Mouse (Mus musculus) lung, embryonic 15.5 days (tissue): Measurements from ENCODE around the gene Uox. TPM values are rescaled to one million over a fixed set of nuclear protein-coding genes. Genes with fewer than 3 reads are reported as not detected.
A peak's percentile ranks its signal among the peaks of the same experiment; 100 is the strongest.

ENCODE experiments used
- ATAC-seq: fragments of 200-750 bp; cut with Nextera tagmentation; 2 replicates; pipeline ENCODE4 v1.8.0; 2017; ENCODE audit warnings: moderate number of reproducible peaks, borderline replicate concordance; ENCODE audit not compliant: low FRiP score, low TSS enrichment; ENCODE audit errors: extremely low read depth
- H3K27ac ChIP-seq: fragments of 300-500 bp; sonication (generic); 2 replicates; pipeline ENCODE4 v1.5.1; 2015; ENCODE audit warnings: moderate library complexity, mild to moderate bottlenecking, inconsistent platforms
- H3K27me3 ChIP-seq: fragments of 300-500 bp; sonication (generic); 2 replicates; pipeline ENCODE4 v1.6.1; 2015; ENCODE audit warnings: inconsistent platforms
- H3K36me3 ChIP-seq: fragments of 300-500 bp; sonication (generic); 2 replicates; pipeline ENCODE4 v1.6.1; 2015; ENCODE audit warnings: inconsistent platforms
- H3K4me1 ChIP-seq: fragments of 300-500 bp; sonication (generic); 2 replicates; pipeline ENCODE4 v1.6.1; 2015; ENCODE audit warnings: inconsistent platforms
- H3K4me2 ChIP-seq: fragments of 300-500 bp; sonication (generic); 2 replicates; pipeline ENCODE4 v1.6.1; 2015; ENCODE audit warnings: inconsistent platforms, mild to moderate bottlenecking, moderate library complexity
- H3K4me3 ChIP-seq: fragments of 300-500 bp; sonication (generic); 2 replicates; pipeline ENCODE4 v1.5.1; 2015; ENCODE audit warnings: mild to moderate bottlenecking, inconsistent platforms
- H3K9ac ChIP-seq: fragments of 300-500 bp; sonication (generic); 2 replicates; pipeline ENCODE4 v1.6.1; 2015; ENCODE audit warnings: inconsistent platforms
- H3K9me3 ChIP-seq: fragments of 300-500 bp; sonication (generic); 2 replicates; pipeline ENCODE4 v1.6.1; 2016; ENCODE audit warnings: inconsistent platforms
- WGBS: fragments of 180-500 bp; shearing (Covaris S2); methylation state at CpG from one replicate; pipeline ENCODE4 v1.1.7; 2015; 5-methylcytosine and 5-hydroxymethylcytosine counted together
- polyA plus RNA-seq: library from polyadenylated mRNA; unstranded; fragments of >200 nt; fragmentation: Nextera tagmentation; extraction: Ambion mirVana; gene quantifications from 2 replicates; pipeline ENCODE4 v1.2.1, GENCODE M21; 2015

The Uox gene
- polyA plus RNA-seq, 1 experiment from 2014 or later: 0.12 TPM

GRCm38 (mm10) chr3:146632506-146632905 lies 62.3 kb downstream of the Uox start:
- ATAC-seq: no peak
- no peaks in the 10 kb centered on the region for H3K36me3 ChIP-seq
- 82% methylated on average over 5 of the region's 5 CpGs for WGBS
- H3K27ac ChIP-seq: no peak overlapping the region
- H3K4me1 ChIP-seq: no peaks in the 10 kb centered on the region
- H3K9ac ChIP-seq: no peak overlapping the region
- H3K9me3 ChIP-seq: no peaks in the 10 kb centered on the region
- H3K27me3 ChIP-seq: no peaks in the 10 kb centered on the region
- H3K4me2 ChIP-seq: no peak overlapping the region
- no peak overlapping the region for H3K4me3 ChIP-seq

- no peaks in the 10 kb centered on the region for H3K27me3 ChIP-seq
- ATAC-seq: peak; percentile 55; the same call in 1 of the 2 replicates
- no peak overlapping the region for H3K4me2 ChIP-seq
- no peak overlapping the region for H3K4me3 ChIP-seq
- no peaks in the 10 kb centered on the region for H3K36me3 ChIP-seq
- H3K9me3 ChIP-seq: no peaks in the 10 kb centered on the region
- peaks cover 9% of the 10 kb centered on the region; the same call in 1 of the 2 replicates for H3K4me1 ChIP-seq
- no peak overlapping the region for H3K27ac ChIP-seq
- no peak overlapping the region for H3K9ac ChIP-seq
- 41% methylated on average over 4 of the region's 4 CpGs for WGBS
Measured at GRCm38 (mm10) chr3:146641818-146642427, 71.7 kb downstream of the Uox start.

- Histone ChIP-seq H3K27ac (no peak overlapping the region), H3K9ac (no peak overlapping the region), H3K4me2 (no peak overlapping the region), H3K36me3 (no peaks in the 10 kb centered on the region), H3K27me3 (no peaks in the 10 kb centered on the region), H3K9me3 (no peaks in the 10 kb centered on the region), H3K4me1 (0 out of 2 replicates have a peak, but pooled peaks cover 4% of the 10 kb centered on the region), H3K4me3 (no peak overlapping the region)
- 68% methylated on average over 10 of the region's 10 CpGs for WGBS
- ATAC-seq: no peak
Measured at GRCm38 (mm10) chr3:146649311-146649894, 79.2 kb downstream of the Uox start.

GRCm38 (mm10) chr3:146650716-146651115 lies 80.5 kb downstream of the Uox start:
- Histone ChIP-seq H3K9ac (no peak overlapping the region), H3K27ac (no peak overlapping the region), H3K4me2 (no peak overlapping the region), H3K4me3 (no peak overlapping the region), H3K4me1 (0 out of 2 replicates have a peak, but pooled peaks cover 4% of the 10 kb centered on the region), H3K27me3 (no peaks in the 10 kb centered on the region), H3K9me3 (no peaks in the 10 kb centered on the region), H3K36me3 (no peaks in the 10 kb centered on the region)
- WGBS: 81% methylated on average over 10 of the region's 10 CpGs
- ATAC-seq: no peak

- no peak for ATAC-seq
- WGBS: 77% methylated on average over 3 of the region's 3 CpGs
- H3K36me3 ChIP-seq: no peaks in the 10 kb centered on the region
- no peaks in the 10 kb centered on the region for H3K9me3 ChIP-seq
- H3K9ac ChIP-seq: no peak within 1 kb of the TSS
- 0 out of 2 replicates have a peak, but pooled peaks cover 4% of the 10 kb centered on the region for H3K4me1 ChIP-seq
- H3K4me3 ChIP-seq: no peak within 1 kb of the TSS
- H3K27me3 ChIP-seq: no peaks in the 10 kb centered on the region
- H3K4me2 ChIP-seq: no peak within 1 kb of the TSS
- no peak within 1 kb of the TSS for H3K27ac ChIP-seq
Measured at GRCm38 (mm10) chr3:146651217-146651616, 81.0 kb downstream of the Uox start, which contains the start of gene 4930503B20Rik. Gene 4930503B20Rik, minus strand, starts transcription at chr3:146651317.

GRCm38 (mm10) chr3:146652431-146652830 lies 82.2 kb downstream of the Uox start:
- no peak overlapping the region for H3K27ac ChIP-seq
- 0 out of 2 replicates have a peak, but pooled peaks cover 4% of the 10 kb centered on the region for H3K4me1 ChIP-seq
- no peak overlapping the region for H3K4me3 ChIP-seq
- H3K9ac ChIP-seq: no peak overlapping the region
- no peaks in the 10 kb centered on the region for H3K27me3 ChIP-seq
- ATAC-seq: no peak
- H3K36me3 ChIP-seq: no peaks in the 10 kb centered on the region
- H3K4me2 ChIP-seq: no peak overlapping the region
- 69% methylated on average over 5 of the region's 5 CpGs for whole genome bisulfite sequencing
- no peaks in the 10 kb centered on the region for H3K9me3 ChIP-seq

- Histone ChIP-seq H3K27ac (no peak overlapping the region), H3K36me3 (no peaks in the 10 kb centered on the region), H3K4me3 (no peak overlapping the region), H3K9ac (no peak overlapping the region), H3K9me3 (no peaks in the 10 kb centered on the region), H3K4me2 (no peak overlapping the region), H3K27me3 (no peaks in the 10 kb centered on the region), H3K4me1 (0 out of 2 replicates have a peak, but pooled peaks cover 4% of the 10 kb centered on the region)
- ATAC-seq: no peak; the same call in 1 of the 2 replicates
- WGBS: 45% methylated on average over 6 of the region's 6 CpGs
Measured at GRCm38 (mm10) chr3:146653692-146654091, 83.5 kb downstream of the Uox start.

GRCm38 (mm10) chr3:146655111-146655577 lies 84.9 kb downstream of the Uox start:
- Histone ChIP-seq H3K4me1 (0 out of 2 replicates have a peak, but pooled peaks cover 4% of the 10 kb centered on the region), H3K4me2 (no peak overlapping the region), H3K9ac (no peak overlapping the region), H3K27ac (no peak overlapping the region), H3K27me3 (no peaks in the 10 kb centered on the region), H3K36me3 (no peaks in the 10 kb centered on the region), H3K4me3 (no peak overlapping the region), H3K9me3 (no peaks in the 10 kb centered on the region)
- no peak for ATAC-seq
- WGBS: 52% methylated on average over 2 of the region's 2 CpGs

- Histone ChIP-seq H3K27ac (no peak overlapping the region), H3K4me3 (no peak overlapping the region), H3K27me3 (no peaks in the 10 kb centered on the region), H3K4me1 (0 out of 2 replicates have a peak, but pooled peaks cover 4% of the 10 kb centered on the region), H3K9me3 (no peaks in the 10 kb centered on the region), H3K9ac (no peak overlapping the region), H3K36me3 (no peaks in the 10 kb centered on the region), H3K4me2 (no peak overlapping the region)
- 79% methylated on average over 5 of the region's 5 CpGs for WGBS
- ATAC-seq: no peak
Measured at GRCm38 (mm10) chr3:146657433-146657832, 87.2 kb downstream of the Uox start.

- no peak for ATAC-seq
- Histone ChIP-seq H3K36me3 (no peaks in the 10 kb centered on the region), H3K27me3 (no peaks in the 10 kb centered on the region), H3K4me1 (0 out of 2 replicates have a peak, but pooled peaks cover 4% of the 10 kb centered on the region), H3K9me3 (no peaks in the 10 kb centered on the region), H3K4me3 (no peak overlapping the region), H3K4me2 (no peak overlapping the region), H3K9ac (no peak overlapping the region), H3K27ac (no peak overlapping the region)
- WGBS: 86% methylated on average over 1 of the region's 1 CpGs
Measured at GRCm38 (mm10) chr3:146658061-146658639, 87.9 kb downstream of the Uox start.

GRCm38 (mm10) chr3:146659321-146659720 lies 89.1 kb downstream of the Uox start:
- Histone ChIP-seq H3K9me3 (no peaks in the 10 kb centered on the region), H3K4me3 (no peak overlapping the region), H3K36me3 (no peaks in the 10 kb centered on the region), H3K4me2 (no peak overlapping the region), H3K27me3 (no peaks in the 10 kb centered on the region), H3K4me1 (no peaks in the 10 kb centered on the region), H3K27ac (no peak overlapping the region), H3K9ac (no peak overlapping the region)
- WGBS: 84% methylated on average over 5 of the region's 5 CpGs
- ATAC-seq: no peak

GRCm38 (mm10) chr3:146661001-146661400 lies 90.8 kb downstream of the Uox start:
- ATAC-seq: no peak
- Histone ChIP-seq H3K9me3 (no peaks in the 10 kb centered on the region), H3K9ac (no peak overlapping the region)

More at GRCm38 (mm10) chr3:146661001-146661400, 90.8 kb downstream of the Uox start:
- Histone ChIP-seq H3K4me2 (no peak overlapping the region), H3K27me3 (no peaks in the 10 kb centered on the region), H3K36me3 (no peaks in the 10 kb centered on the region), H3K27ac (no peak overlapping the region), H3K4me3 (no peak overlapping the region), H3K4me1 (no peaks in the 10 kb centered on the region)
- WGBS: 52% methylated on average over 6 of the region's 6 CpGs
